19 mouse cellular contexts compared by ENCODE assay signal in genomic region chr2:65700246-65700645, GRCm38 (mm10).
A peak's percentile ranks its signal among the peaks of the same experiment; 100 is the strongest.
DNase-seq lines count a peak whose midpoint lies in the region; ATAC-seq and TF ChIP-seq lines count a peak whose summit lies in the region.
"Had no signal": no experiment of that assay in that cellular context is flagged by ENCODE, and none has a peak within 500 bp of the region (broad histone marks: within the 10 kb centered on the region; RNA-seq: fewer than 3 reads in every experiment).

No protein-coding gene starts in this region.

- H3K4me2 ChIP-seq in hindbrain, embryonic 16.5 days (ENCODE audit: low read length): no peak overlapping the region
- H3K4me2 ChIP-seq: embryonic facial prominence, embryonic 12.5 days; forebrain, embryonic 15.5 days; heart, embryonic 13.5 days; hindbrain, embryonic 15.5 days had no signal

- H3K4me3 ChIP-seq in layer of hippocampus, adult 2 months: no peak overlapping the region
- no peak overlapping the region for H3K4me3 ChIP-seq in hindbrain, embryonic 16.5 days (ENCODE audit: low read length)
- H3K4me3 ChIP-seq: embryonic facial prominence, embryonic 12.5 days; forebrain, embryonic 15.5 days; gastrocnemius, adult 2 months; heart, embryonic 13.5 days; hindbrain, embryonic 15.5 days had no signal

- H3K9ac ChIP-seq in hindbrain, embryonic 16.5 days (ENCODE audit: low read depth, low read length): no peak overlapping the region
- H3K9ac ChIP-seq: embryonic facial prominence, embryonic 12.5 days; forebrain, embryonic 15.5 days; heart, embryonic 13.5 days; hindbrain, embryonic 15.5 days had no signal

- TF ChIP-seq CTCF in layer of hippocampus, adult 2 months (conservative IDR thresholded peaks at IDR 0.05): no peak

- H3K27ac ChIP-seq in layer of hippocampus, adult 2 months: peak overlapping the region; percentile 52
- H3K27ac ChIP-seq in hindbrain, embryonic 16.5 days (ENCODE audit: low read depth, low read length): no peak overlapping the region
- H3K27ac ChIP-seq: embryonic facial prominence, embryonic 12.5 days; forebrain, embryonic 15.5 days; gastrocnemius, adult 2 months; heart, embryonic 13.5 days; hindbrain, embryonic 15.5 days had no signal

- no peak for ATAC-seq in hindbrain, embryonic 16.5 days
- ATAC-seq: forebrain, embryonic 15.5 days; inflammation-experienced regulatory T-cells, adult 6 months; intestine, postnatal 0 days had no signal

- H3K4me1 ChIP-seq in hindbrain, embryonic 16.5 days (ENCODE audit: control insufficient read depth, insufficient read depth, low read depth, low read length): no peaks in the 10 kb centered on the region
- H3K4me1 ChIP-seq: embryonic facial prominence, embryonic 12.5 days; forebrain, embryonic 15.5 days; heart, embryonic 13.5 days; hindbrain, embryonic 15.5 days had no signal

- peaks cover 6% of the 10 kb centered on the region; the same call in 1 of the 2 replicates for H3K36me3 ChIP-seq in hindbrain, embryonic 16.5 days (ENCODE audit: control insufficient read depth, insufficient read depth, low read length)
- H3K36me3 ChIP-seq: embryonic facial prominence, embryonic 12.5 days; heart, embryonic 13.5 days had no signal

- H3K27me3 ChIP-seq in hindbrain, embryonic 16.5 days (replicated peaks; ENCODE audit: control insufficient read depth, insufficient read depth, low read length): no peaks in the 10 kb centered on the region
- H3K27me3 ChIP-seq: embryonic facial prominence, embryonic 12.5 days; forebrain, embryonic 15.5 days; heart, embryonic 13.5 days; hindbrain, embryonic 15.5 days had no signal

- WGBS in hindbrain, embryonic 16.5 days: 84% methylated on average over 1 of the region's 1 CpGs

- no peak for DNase-seq in layer of hippocampus, adult 2 months (ENCODE audit: low spot score in 2 of 2)
- DNase-seq in layer of hippocampus, postnatal 10 days (ENCODE audit: low spot score in 2 of 2): no peak
- peak; percentile 55 for DNase-seq in brain, adult 2 months (ENCODE audit: low read depth, low spot score)
- DNase-seq in cerebellum, adult 9-10 months: peak; percentile 59
- DNase-seq in cerebellum, postnatal 25 days: peak; percentile 41 to 72
- DNase-seq in frontal cortex, postnatal 10 days (ENCODE audit: low spot score in 2 of 2): no peak
- DNase-seq: adrenal gland, adult 8-10 months; adrenal gland, postnatal 36 days; gastrocnemius, adult 2 months; gastrocnemius, postnatal 25 days; heart, postnatal 36 days; kidney, adult 8-10 months had no signal

- H3K9me3 ChIP-seq in hindbrain, embryonic 16.5 days (ENCODE audit: control insufficient read depth, low read length): no peaks in the 10 kb centered on the region
- H3K9me3 ChIP-seq: embryonic facial prominence, embryonic 12.5 days; forebrain, embryonic 15.5 days; heart, embryonic 13.5 days; hindbrain, embryonic 15.5 days had no signal

Comparison
In these comparisons a context has a peak if more than half of its experiments do, and no peak if none do; other contexts are left out.
1. DNase-seq: peak in brain, adult 2 months (single experiment), cerebellum, adult 9-10 months (single experiment) and cerebellum, postnatal 25 days (2 of 2); none in layer of hippocampus, adult 2 months (0 of 2), layer of hippocampus, postnatal 10 days (0 of 2) and frontal cortex, postnatal 10 days (0 of 2).